In the genomic region with DNA sequence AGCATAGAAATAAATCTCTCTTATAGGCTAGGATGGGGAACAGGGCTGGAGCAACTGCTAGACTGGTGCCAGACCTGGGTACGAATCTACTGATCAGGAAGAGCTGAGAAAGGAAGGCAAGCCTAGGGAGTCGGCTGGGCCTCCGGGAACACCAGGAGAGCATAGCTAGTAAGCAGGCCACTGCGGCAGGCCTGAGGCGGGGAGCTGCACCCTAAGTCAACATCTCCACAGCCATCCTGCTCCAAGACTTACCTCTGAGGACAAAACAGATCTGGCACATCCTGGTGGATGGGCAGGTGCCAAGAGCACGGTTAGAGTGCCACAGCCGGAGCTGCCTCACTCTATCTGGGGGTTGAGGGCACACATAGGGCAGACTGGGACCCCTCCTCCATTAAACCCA, we compare ENCODE assay signal across 26 mouse cellular contexts. TPM values are rescaled to one million over a fixed set of nuclear protein-coding genes. Genes with fewer than 3 reads are reported as not detected.
A peak's percentile ranks its signal among the peaks of the same experiment; 100 is the strongest.
DNase-seq lines count a peak whose midpoint lies in the region; ATAC-seq and TF ChIP-seq lines count a peak whose summit lies in the region.
"Had no signal": no experiment of that assay in that cellular context is flagged by ENCODE, and none has a peak within 500 bp of the region (broad histone marks: within the 10 kb centered on the region; RNA-seq: fewer than 3 reads in every experiment).

No protein-coding gene starts in this region.

- DNase-seq in heart, adult 2 months: no peak
- DNase-seq in heart, adult 18-20 months: no peak
- DNase-seq in heart, postnatal 25 days (ENCODE audit: low spot score): no peak
- no peak for DNase-seq in CH12.LX (ENCODE audit: extremely low read depth)
- DNase-seq in MEL (ENCODE audit: low read depth, low spot score): no peak
- DNase-seq in hindbrain, embryonic 14.5 days (ENCODE audit: low spot score): no peak
- DNase-seq: adrenal gland, postnatal 10 days; cerebellum, adult 11 months; cerebellum, adult 8-10 months; cerebellum, postnatal 14 days; embryo, embryonic 11 days; gastrocnemius, postnatal 25 days; kidney, adult 2 months had no signal

- no peak for TF ChIP-seq EP300 in heart, adult 2 months (IDR thresholded peaks at IDR 0.05; ENCODE audit: insufficient read depth, low read depth, low read length)
- TF ChIP-seq EP300 in CH12.LX (IDR thresholded peaks at IDR 0.05; ENCODE audit: low read length) (no peak), MEL (IDR thresholded peaks at IDR 0.05; ENCODE audit: low read depth in 1 of 2, low read length in 2 of 2) (no peak)

- H3K4me3 ChIP-seq in heart, adult 2 months: no peak overlapping the region
- no peak overlapping the region for H3K4me3 ChIP-seq in heart, embryonic 15.5 days
- H3K4me3 ChIP-seq in CH12.LX (replicated peaks in 1 of 3; ENCODE audit: low read depth in 2 of 3, low read length in 2 of 3, poor library complexity in 1 of 3) (no peak overlapping the region), MEL (ENCODE audit: control insufficient read depth in 1 of 2, insufficient read depth in 1 of 2, low read depth in 2 of 2, low read length in 2 of 2) (no peak overlapping the region)
- H3K4me3 ChIP-seq in hindbrain, embryonic 14.5 days (replicated peaks; ENCODE audit: low read length): no peak overlapping the region
- H3K4me3 ChIP-seq: embryonic facial prominence, embryonic 15.5 days; erythroblast, embryonic 14.5 days; forebrain, embryonic 10.5 days; hindbrain, embryonic 13.5 days; intestine, embryonic 15.5 days; kidney, embryonic 15.5 days had no signal

- peaks cover 21% of the 10 kb centered on the region for H3K4me1 ChIP-seq in heart, adult 2 months (ENCODE audit: control insufficient read depth, insufficient read depth, low read length)
- peaks cover 68% of the 10 kb centered on the region for H3K4me1 ChIP-seq in heart, embryonic 15.5 days (replicated peaks)
- H3K4me1 ChIP-seq in CH12.LX (ENCODE audit: control insufficient read depth in 1 of 2, insufficient read depth in 2 of 2): peaks cover 3 to 89% of the 10 kb centered on the region in 2 experiments; a peak in 2 of 4 replicates
- H3K4me1 ChIP-seq in MEL (ENCODE audit: control insufficient read depth in 1 of 2, insufficient read depth in 2 of 2, low read length in 2 of 2): peaks cover 3 to 12% of the 10 kb centered on the region in 2 experiments; a peak in 3 of 4 replicates
- H3K4me1 ChIP-seq in hindbrain, embryonic 14.5 days (replicated peaks; ENCODE audit: control insufficient read depth, insufficient read depth, low read length): peaks cover 9% of the 10 kb centered on the region

- H3K9ac ChIP-seq in heart, adult 2 months (ENCODE audit: low read depth, low read length): no peak overlapping the region
- H3K9ac ChIP-seq in heart, embryonic 15.5 days: no peak overlapping the region
- H3K9ac ChIP-seq in CH12.LX (ENCODE audit: insufficient read depth, low read depth) (no peak overlapping the region), MEL (ENCODE audit: control insufficient read depth, low read depth, low read length, poor library complexity, severe bottlenecking) (no peak overlapping the region)
- H3K9ac ChIP-seq in hindbrain, embryonic 14.5 days: no peak overlapping the region
- H3K9ac ChIP-seq: embryonic facial prominence, embryonic 15.5 days; hindbrain, embryonic 13.5 days; intestine, embryonic 15.5 days; kidney, embryonic 15.5 days had no signal

- no peak for TF ChIP-seq POLR2A in heart, adult 2 months (IDR thresholded peaks at IDR 0.05; ENCODE audit: insufficient read depth, low read depth, low read length)
- no peak for TF ChIP-seq POLR2A in CH12.LX (IDR thresholded peaks at IDR 0.05; ENCODE audit: low read depth, low read length)
- TF ChIP-seq POLR2A in MEL (IDR thresholded peaks at IDR 0.05; ENCODE audit: control insufficient read depth in 1 of 2, insufficient read depth in 1 of 2, low read depth in 1 of 2, low read length in 2 of 2, poor library complexity in 1 of 2): peak in 1 of 2 experiments; percentile 10; a peak in 1 of 4 replicates

- dilution Hi-C loops in CH12.LX (cut with MboI; ENCODE audit: extremely low pct_ligation_motif_present, extremely low pct_unique_long_range_greater_than_20kb, low sequenced_read_pairs): no loop called here

- ATAC-seq in heart, embryonic 15.5 days (replicated peaks; ENCODE audit: insufficient number of reproducible peaks, insufficient read depth, low FRiP score, low read depth): no peak
- ATAC-seq in hindbrain, embryonic 14.5 days (ENCODE audit: low FRiP score): no peak
- ATAC-seq: forebrain, embryonic 16.5 days; intestine, embryonic 15.5 days had no signal

- peaks cover 2% of the 10 kb centered on the region; the same call in 1 of the 2 replicates for H3K36me3 ChIP-seq in heart, adult 2 months (ENCODE audit: control insufficient read depth, insufficient read depth, low read length)
- peaks cover 54% of the 10 kb centered on the region for H3K36me3 ChIP-seq in heart, embryonic 15.5 days
- H3K36me3 ChIP-seq in CH12.LX (replicated peaks in 1 of 2; ENCODE audit: control insufficient read depth in 1 of 2, insufficient read depth in 1 of 2, low read length in 1 of 2): peaks cover 81 to 90% of the 10 kb centered on the region in 2 experiments
- H3K36me3 ChIP-seq in MEL (ENCODE audit: control insufficient read depth in 1 of 2, insufficient read depth in 2 of 2, low read length in 2 of 2): peaks cover 6 to 12% of the 10 kb centered on the region in 2 experiments; a peak in 2 of 4 replicates
- no peaks in the 10 kb centered on the region for H3K36me3 ChIP-seq in hindbrain, embryonic 14.5 days (replicated peaks; ENCODE audit: control insufficient read depth, insufficient read depth)
- H3K36me3 ChIP-seq: hindbrain, embryonic 13.5 days had no signal

- WGBS in heart, adult 2 months: 74% methylated on average over 7 of the region's 7 CpGs
- 87% methylated on average over 7 of the region's 7 CpGs for WGBS in heart, embryonic 15.5 days
- WGBS in hindbrain, embryonic 14.5 days: 94% methylated on average over 7 of the region's 7 CpGs

- no peaks in the 10 kb centered on the region for H3K27me3 ChIP-seq in heart, adult 2 months (ENCODE audit: control insufficient read depth, insufficient read depth, low read length)
- no peaks in the 10 kb centered on the region for H3K27me3 ChIP-seq in heart, embryonic 15.5 days
- H3K27me3 ChIP-seq in CH12.LX (replicated peaks) (no peaks in the 10 kb centered on the region), MEL (ENCODE audit: control insufficient read depth in 1 of 2, insufficient read depth in 2 of 2, low read length in 2 of 2) (no peaks in the 10 kb centered on the region)
- no peaks in the 10 kb centered on the region for H3K27me3 ChIP-seq in hindbrain, embryonic 14.5 days (ENCODE audit: control insufficient read depth, insufficient read depth, low read length)
- H3K27me3 ChIP-seq: embryonic facial prominence, embryonic 15.5 days; hindbrain, embryonic 13.5 days; intestine, embryonic 15.5 days; kidney, embryonic 15.5 days had no signal

- TF ChIP-seq CTCF in heart, adult 2 months (IDR thresholded peaks at IDR 0.05): no peak
- TF ChIP-seq CTCF in CH12.LX (conservative IDR thresholded peaks at IDR 0.05 in 1 of 2, IDR thresholded peaks at IDR 0.05 in 1 of 2; ENCODE audit: low read depth in 2 of 2, low read length in 2 of 2) (no peak), MEL (IDR thresholded peaks at IDR 0.05 in 2 of 3, conservative IDR thresholded peaks at IDR 0.05 in 1 of 3; ENCODE audit: control insufficient read depth in 1 of 3, insufficient read depth in 1 of 3, low read depth in 2 of 3, low read length in 3 of 3, poor library complexity in 1 of 3, severe bottlenecking in 1 of 3) (no peak)

- in situ Hi-C loops in CH12.LX (cut with MboI; ENCODE audit: low pct_ligation_motif_present, low pct_unique_long_range_greater_than_20kb, low sequenced_read_pairs): loop anchor here (10.0 kb wide), 2 partner anchors 105 to 345 kb away; no protein-coding TSS in a partner anchor

- H3K4me2 ChIP-seq in heart, embryonic 15.5 days: no peak overlapping the region
- no peak overlapping the region for H3K4me2 ChIP-seq in CH12.LX (ENCODE audit: insufficient read depth, low read depth, poor library complexity, severe bottlenecking)
- no peak overlapping the region for H3K4me2 ChIP-seq in hindbrain, embryonic 14.5 days (replicated peaks)
- H3K4me2 ChIP-seq: embryonic facial prominence, embryonic 15.5 days; hindbrain, embryonic 13.5 days; intestine, embryonic 15.5 days; kidney, embryonic 15.5 days had no signal

- TF ChIP-seq RAD21 in CH12.LX (IDR thresholded peaks at IDR 0.05; ENCODE audit: low read depth, low read length) (no peak), MEL (IDR thresholded peaks at IDR 0.05; ENCODE audit: low read depth, low read length) (no peak)

- intact Hi-C loops in heart, adult 2 months (cut with DNase I): loop anchor here (10.0 kb wide), 1 partner anchor 585 kb away; no protein-coding TSS in a partner anchor
- intact Hi-C loops in heart, postnatal 25 days (cut with DNase I): no loop called here

- H3K27ac ChIP-seq in heart, adult 2 months: peak overlapping the region; percentile 81; the same call in 1 of the 2 replicates
- H3K27ac ChIP-seq in heart, embryonic 15.5 days: peak overlapping the region; percentile 89
- peak overlapping the region; percentile 32; the same call in 1 of the 2 replicates for H3K27ac ChIP-seq in CH12.LX (ENCODE audit: insufficient read depth, low read depth)
- H3K27ac ChIP-seq in MEL (ENCODE audit: control insufficient read depth, low read depth, low read length): no peak overlapping the region
- no peak overlapping the region for H3K27ac ChIP-seq in hindbrain, embryonic 14.5 days
- H3K27ac ChIP-seq: embryonic facial prominence, embryonic 15.5 days; forebrain, embryonic 10.5 days; hindbrain, embryonic 13.5 days; intestine, embryonic 15.5 days; kidney, embryonic 15.5 days had no signal

- H3K79me2 ChIP-seq in heart, adult 2 months (replicated peaks; ENCODE audit: control insufficient read depth, insufficient read depth, low read length): no peaks in the 10 kb centered on the region
- H3K79me2 ChIP-seq in CH12.LX (replicated peaks; ENCODE audit: control insufficient read depth, extremely low read depth, insufficient read depth, poor library complexity, severe bottlenecking) (peaks cover 39% of the 10 kb centered on the region), MEL (ENCODE audit: control insufficient read depth, insufficient read depth, low read length, poor library complexity) (peaks cover 19% of the 10 kb centered on the region)

- no peaks in the 10 kb centered on the region for H3K9me3 ChIP-seq in heart, embryonic 15.5 days (replicated peaks)
- H3K9me3 ChIP-seq in CH12.LX (replicated peaks; ENCODE audit: low read length) (no peaks in the 10 kb centered on the region), MEL (replicated peaks; ENCODE audit: insufficient read depth, low read length) (no peaks in the 10 kb centered on the region)
- H3K9me3 ChIP-seq in hindbrain, embryonic 14.5 days (ENCODE audit: control insufficient read depth, low read length): no peaks in the 10 kb centered on the region
- H3K9me3 ChIP-seq: embryonic facial prominence, embryonic 15.5 days; forebrain, embryonic 10.5 days; G1E; hindbrain, embryonic 13.5 days; intestine, embryonic 15.5 days; kidney, embryonic 15.5 days had no signal

RNA-seq across cellular contexts. Expression of a gene that starts 5.6 kb away (rescaled TPM):
- total RNA-seq in heart, adult 2 months (2021): 1 to 10 TPM; 2.5 to 3.2 TPM
- 11.8 and 14.3 TPM in 2 replicates for polyA plus RNA-seq in heart, adult 2 months (2012; rRNA removed)
- 1 to 10 TPM; 3.9 to 5.5 TPM for total RNA-seq in heart, adult 18-20 months (2021)
- polyA plus RNA-seq in heart, embryonic 15.5 days (2015; fragmentation: Nextera tagmentation; extraction: Ambion mirVana): 15.1 and 16.6 TPM in 2 replicates
- 1 to 10 TPM; 4.3 to 5.6 TPM for total RNA-seq in heart, postnatal 25 days (2021)
- 6.8 and 7.3 TPM in 2 replicates for total RNA-seq in CH12.LX (2012; rRNA removed)
- total RNA-seq in CH12.LX (2014; rRNA removed): 5.0 and 5.7 TPM in 2 replicates
- polyA plus RNA-seq in CH12.LX (2012; ENCODE audit: insufficient read length, low read depth): 7.1 and 7.5 TPM in 2 replicates
- 3.3 and 3.5 TPM in 2 replicates for total RNA-seq in MEL (2012; rRNA removed)
- 1 to 10 TPM in 1 of 2 experiments, not detected in 1; 3.8 TPM for polyA plus RNA-seq in MEL (2012; ENCODE audit: insufficient read depth in 1 of 2, insufficient read length in 2 of 2, low read depth in 1 of 2, low replicate concordance in 2 of 2, missing spikeins in 1 of 2)
- polyA plus RNA-seq in hindbrain, embryonic 14.5 days (2014; fragmentation: Nextera tagmentation; extraction: Ambion mirVana): 5.2 and 7.1 TPM in 2 replicates

RNA-seq across cellular contexts. Expression of a gene that starts 5.7 kb away (rescaled TPM):
- 1 to 10 TPM; 1.9 to 2.0 TPM for total RNA-seq in heart, adult 2 months (2021)
- 3.0 and 3.7 TPM in 2 replicates for polyA plus RNA-seq in heart, adult 2 months (2012; rRNA removed)
- 1 to 10 TPM; 1.4 to 1.7 TPM for total RNA-seq in heart, adult 18-20 months (2021)
- polyA plus RNA-seq in heart, embryonic 15.5 days (2015; fragmentation: Nextera tagmentation; extraction: Ambion mirVana): 92.9 and 102 TPM in 2 replicates
- total RNA-seq in heart, postnatal 25 days (2021): 1 to 10 TPM; 2.3 to 3.2 TPM
- total RNA-seq in CH12.LX (2012; rRNA removed): 235 and 236 TPM in 2 replicates
- total RNA-seq in CH12.LX (2014; rRNA removed): 146 and 149 TPM in 2 replicates
- 158 and 179 TPM in 2 replicates for polyA plus RNA-seq in CH12.LX (2012; ENCODE audit: insufficient read length, low read depth)
- 171 and 172 TPM in 2 replicates for total RNA-seq in MEL (2012; rRNA removed)
- polyA plus RNA-seq in MEL (2012; ENCODE audit: insufficient read depth in 1 of 2, insufficient read length in 2 of 2, low read depth in 1 of 2, low replicate concordance in 2 of 2, missing spikeins in 1 of 2): 100 to 1,000 TPM in 1 of 2 experiments, not detected in 1; 188 TPM
- 14.4 and 16.3 TPM in 2 replicates for polyA plus RNA-seq in hindbrain, embryonic 14.5 days (2014; fragmentation: Nextera tagmentation; extraction: Ambion mirVana)

RNA-seq across cellular contexts. Expression of a gene that starts 10.7 kb away (rescaled TPM):
- total RNA-seq in heart, adult 2 months (2021): under 1 TPM; 0.44 to 0.48 TPM
- polyA plus RNA-seq in heart, adult 2 months (2012; rRNA removed): 0.57 and 0.79 TPM in 2 replicates
- total RNA-seq in heart, adult 18-20 months (2021): 1 to 10 TPM in 1 of 2 experiments, under 1 TPM in 1; 0.87 to 1.4 TPM
- 0.97 and 1.5 TPM in 2 replicates for polyA plus RNA-seq in heart, embryonic 15.5 days (2015; fragmentation: Nextera tagmentation; extraction: Ambion mirVana)
- 1 to 10 TPM in 1 of 2 experiments, under 1 TPM in 1; 0.36 to 1.2 TPM for total RNA-seq in heart, postnatal 25 days (2021)
- 0.59 and 1.0 TPM in 2 replicates for total RNA-seq in CH12.LX (2012; rRNA removed)
- 0.50 TPM in 1 of 2 replicates, not detected in the other for total RNA-seq in CH12.LX (2014; rRNA removed)
- 0.80 and 1.6 TPM in 2 replicates for polyA plus RNA-seq in CH12.LX (2012; ENCODE audit: insufficient read length, low read depth)
- total RNA-seq in MEL (2012; rRNA removed): 0.46 and 0.85 TPM in 2 replicates
- polyA plus RNA-seq in MEL (2012; ENCODE audit: insufficient read depth in 1 of 2, insufficient read length in 2 of 2, low read depth in 1 of 2, low replicate concordance in 2 of 2, missing spikeins in 1 of 2): under 1 TPM in 1 of 2 experiments, not detected in 1; 0.70 TPM
- polyA plus RNA-seq in hindbrain, embryonic 14.5 days (2014; fragmentation: Nextera tagmentation; extraction: Ambion mirVana): 0.89 and 1.0 TPM in 2 replicates
- total RNA-seq: hematopoietic stem cell, adult 5-6 weeks had no signal
- polyA plus RNA-seq: embryonic facial prominence, embryonic 11.5 days had no signal

RNA-seq across cellular contexts. Expression of a gene that starts 10.7 kb away (rescaled TPM):
- total RNA-seq in heart, adult 2 months (2021): 100 to 1,000 TPM; 109 to 129 TPM
- polyA plus RNA-seq in heart, adult 2 months (2012; rRNA removed): 217 and 273 TPM in 2 replicates
- 100 to 1,000 TPM; 112 TPM for total RNA-seq in heart, adult 18-20 months (2021)
- 84.6 and 105 TPM in 2 replicates for polyA plus RNA-seq in heart, embryonic 15.5 days (2015; fragmentation: Nextera tagmentation; extraction: Ambion mirVana)
- total RNA-seq in heart, postnatal 25 days (2021): 100 to 1,000 TPM; 109 to 113 TPM
- 362 and 409 TPM in 2 replicates for total RNA-seq in CH12.LX (2012; rRNA removed)
- total RNA-seq in CH12.LX (2014; rRNA removed): 395 and 553 TPM in 2 replicates
- 513 and 654 TPM in 2 replicates for polyA plus RNA-seq in CH12.LX (2012; ENCODE audit: insufficient read length, low read depth)
- total RNA-seq in MEL (2012; rRNA removed): 160 and 189 TPM in 2 replicates
- polyA plus RNA-seq in MEL (2012; ENCODE audit: insufficient read depth in 1 of 2, insufficient read length in 2 of 2, low read depth in 1 of 2, low replicate concordance in 2 of 2, missing spikeins in 1 of 2): 100 to 1,000 TPM in 1 of 2 experiments, not detected in 1; 384 TPM
- polyA plus RNA-seq in hindbrain, embryonic 14.5 days (2014; fragmentation: Nextera tagmentation; extraction: Ambion mirVana): 17.6 and 18.9 TPM in 2 replicates

RNA-seq across cellular contexts. Expression of a gene that starts 22.7 kb away (rescaled TPM):
- total RNA-seq in heart, adult 2 months (2021): not detected
- polyA plus RNA-seq in heart, adult 2 months (2012; rRNA removed): 0.16 TPM in 1 of 2 replicates, not detected in the other
- not detected for total RNA-seq in heart, adult 18-20 months (2021)
- 0.34 and 0.65 TPM in 2 replicates for polyA plus RNA-seq in heart, embryonic 15.5 days (2015; fragmentation: Nextera tagmentation; extraction: Ambion mirVana)
- not detected for total RNA-seq in heart, postnatal 25 days (2021)
- total RNA-seq in CH12.LX (2012; rRNA removed) (0.46 and 0.93 TPM in 2 replicates), CH12.LX (2014; rRNA removed) (1.3 and 1.5 TPM in 2 replicates), MEL (2012; rRNA removed) (1.1 and 2.7 TPM in 2 replicates)
- polyA plus RNA-seq in CH12.LX (2012; ENCODE audit: insufficient read length, low read depth) (1.4 and 1.7 TPM in 2 replicates), MEL (2012; ENCODE audit: insufficient read depth in 1 of 2, insufficient read length in 2 of 2, low read depth in 1 of 2, low replicate concordance in 2 of 2, missing spikeins in 1 of 2) (1 to 10 TPM in 1 of 2 experiments, not detected in 1; 5.1 TPM)
- 0.24 TPM in 1 of 2 replicates, not detected in the other for polyA plus RNA-seq in hindbrain, embryonic 14.5 days (2014; fragmentation: Nextera tagmentation; extraction: Ambion mirVana)
- total RNA-seq: gastrocnemius, adult 18-20 months; gastrocnemius, postnatal 25 days; heart, adult 8-10 months had no signal
- polyA plus RNA-seq: forebrain, embryonic 16.5 days; hindbrain, embryonic 13.5 days had no signal

Comparison
In these comparisons a context has a peak if more than half of its experiments do, and no peak if none do; other contexts are left out.
1. H3K27ac ChIP-seq: peak in heart, adult 2 months (single experiment), heart, embryonic 15.5 days (single experiment) and CH12.LX (single experiment); none in MEL (single experiment) and hindbrain, embryonic 14.5 days (single experiment).
2. RNA of a gene that starts 5.7 kb away (total RNA-seq): 146 to 236 TPM in CH12.LX and 171 to 172 TPM in MEL; 2.3 to 3.2 TPM in heart, postnatal 25 days, 1.9 to 2.0 TPM in heart, adult 2 months and 1.4 to 1.7 TPM in heart, adult 18-20 months; every median in the first group is over 10 times any median in the second.